Mouse (Mus musculus) bone marrow macrophage, adult 2 months (primary cell): ENCODE measurements around the gene Chst11.

Source experiments
- CTCF ChIP-seq: IDR thresholded peaks from 2 replicates; pipeline ENCODE4 v1.5.1; 2012; ENCODE audit warnings: low read depth, mild to moderate bottlenecking, low read length, moderate library complexity
- POLR2A ChIP-seq: IDR thresholded peaks from 2 replicates; pipeline ENCODE4 v1.6.1; 2012; ENCODE audit warnings: mild to moderate bottlenecking, low read depth, low read length, borderline replicate concordance

DNA sequence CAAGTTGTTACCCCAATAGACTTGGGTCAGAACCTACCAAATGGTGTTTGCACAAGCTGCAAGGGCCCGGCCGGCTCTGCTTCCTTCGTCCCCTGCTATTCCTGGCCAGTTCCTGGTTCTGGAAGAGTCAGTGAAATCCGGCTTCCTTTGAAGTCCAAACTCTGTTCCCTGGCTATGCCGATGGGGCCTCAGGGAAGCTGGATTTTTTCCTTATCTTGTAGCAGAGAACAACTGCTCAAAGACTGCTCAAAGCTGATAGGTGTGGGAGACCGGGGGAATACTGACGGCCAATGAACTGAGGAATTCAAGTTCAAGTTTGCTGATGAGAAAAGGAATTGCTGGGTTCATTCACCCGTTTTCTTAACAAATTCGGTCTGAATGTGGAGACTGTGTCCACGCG, 13.7 kb upstream of the Chst11 start:
- TF ChIP-seq CTCF (no peak), POLR2A (no peak)
